19 mouse cellular contexts compared by ENCODE assay signal in genomic region chr5:112040678-112041077, GRCm38 (mm10).
A peak's percentile ranks its signal among the peaks of the same experiment; 100 is the strongest.
DNase-seq lines count a peak whose midpoint lies in the region; ATAC-seq lines count a peak whose summit lies in the region.
"Had no signal": no experiment of that assay in that cellular context is flagged by ENCODE, and none has a peak within 500 bp of the region (broad histone marks: within the 10 kb centered on the region; RNA-seq: fewer than 3 reads in every experiment).

No protein-coding gene starts in this region.

- no peak for DNase-seq in frontal cortex, adult 2 months (ENCODE audit: extremely low spot score in 1 of 2, low spot score in 1 of 2)
- no peak for DNase-seq in midbrain, embryonic 11.5 days (ENCODE audit: low spot score, missing footprints)
- DNase-seq in spleen, adult 12 weeks (ENCODE audit: low spot score) = no peak
- no peak for DNase-seq in kidney, postnatal 4 days
- DNase-seq: adrenal gland, adult 8-10 months; cerebellum, adult 9-11 months; gastrocnemius, postnatal 36 days; heart, postnatal 4 days; kidney, adult 9 months had no signal

- H3K9ac ChIP-seq in midbrain, embryonic 13.5 days (replicated peaks) = no peak overlapping the region
- H3K9ac ChIP-seq in midbrain, embryonic 11.5 days (ENCODE audit: low read length) = no peak overlapping the region
- peak overlapping the region; percentile 3; the same call in 1 of the 2 replicates for H3K9ac ChIP-seq in forebrain, embryonic 13.5 days
- H3K9ac ChIP-seq in midbrain, embryonic 16.5 days (ENCODE audit: low read depth, low read length) = no peak overlapping the region
- H3K9ac ChIP-seq: embryonic facial prominence, embryonic 12.5 days; heart, embryonic 15.5 days; intestine, embryonic 15.5 days; limb, embryonic 15.5 days; liver, embryonic 15.5 days had no signal

- H3K9me3 ChIP-seq in midbrain, embryonic 13.5 days = no peaks in the 10 kb centered on the region
- H3K9me3 ChIP-seq in midbrain, embryonic 11.5 days (ENCODE audit: control insufficient read depth, low read length) = no peaks in the 10 kb centered on the region
- no peaks in the 10 kb centered on the region for H3K9me3 ChIP-seq in forebrain, embryonic 13.5 days (replicated peaks)
- H3K9me3 ChIP-seq in midbrain, embryonic 16.5 days (replicated peaks; ENCODE audit: control insufficient read depth, low read length, poor library complexity, severe bottlenecking) = no peaks in the 10 kb centered on the region
- H3K9me3 ChIP-seq: embryonic facial prominence, embryonic 12.5 days; heart, embryonic 15.5 days; intestine, embryonic 15.5 days; limb, embryonic 15.5 days; liver, embryonic 15.5 days had no signal

- no peak overlapping the region for H3K4me2 ChIP-seq in midbrain, embryonic 13.5 days (replicated peaks)
- no peak overlapping the region for H3K4me2 ChIP-seq in midbrain, embryonic 11.5 days
- H3K4me2 ChIP-seq in forebrain, embryonic 13.5 days = peak overlapping the region; percentile 30; the same call in 1 of the 2 replicates
- H3K4me2 ChIP-seq in midbrain, embryonic 16.5 days (ENCODE audit: low read length) = no peak overlapping the region
- H3K4me2 ChIP-seq: embryonic facial prominence, embryonic 12.5 days; heart, embryonic 15.5 days; intestine, embryonic 15.5 days; limb, embryonic 15.5 days; liver, embryonic 15.5 days had no signal

- H3K4me3 ChIP-seq in midbrain, embryonic 13.5 days (replicated peaks) = no peak overlapping the region
- H3K4me3 ChIP-seq in midbrain, embryonic 11.5 days (ENCODE audit: low read depth, low read length) = no peak overlapping the region
- no peak overlapping the region for H3K4me3 ChIP-seq in forebrain, embryonic 13.5 days
- H3K4me3 ChIP-seq in midbrain, embryonic 16.5 days (ENCODE audit: low read depth, low read length) = no peak overlapping the region
- H3K4me3 ChIP-seq: embryonic facial prominence, embryonic 12.5 days; heart, embryonic 15.5 days; intestine, embryonic 15.5 days; limb, embryonic 15.5 days; liver, embryonic 15.5 days had no signal

- H3K27me3 ChIP-seq in midbrain, embryonic 13.5 days = 0 out of 2 replicates have a peak, but pooled peaks cover under 1% of the 10 kb centered on the region
- no peaks in the 10 kb centered on the region for H3K27me3 ChIP-seq in midbrain, embryonic 11.5 days (ENCODE audit: control insufficient read depth, insufficient read depth, low read length)
- no peaks in the 10 kb centered on the region for H3K27me3 ChIP-seq in forebrain, embryonic 13.5 days
- H3K27me3 ChIP-seq in midbrain, embryonic 16.5 days (ENCODE audit: control insufficient read depth, insufficient read depth, low read depth, low read length) = no peaks in the 10 kb centered on the region
- H3K27me3 ChIP-seq: embryonic facial prominence, embryonic 12.5 days; intestine, embryonic 15.5 days; liver, embryonic 15.5 days had no signal

- WGBS in midbrain, embryonic 13.5 days = 55% methylated on average over 1 of the region's 1 CpGs
- WGBS in midbrain, embryonic 11.5 days = 59% methylated on average over 1 of the region's 1 CpGs
- WGBS in forebrain, embryonic 13.5 days = 50% methylated on average over 1 of the region's 1 CpGs
- WGBS in midbrain, embryonic 16.5 days = 52% methylated on average over 1 of the region's 1 CpGs

- H3K36me3 ChIP-seq in midbrain, embryonic 13.5 days = no peaks in the 10 kb centered on the region
- H3K36me3 ChIP-seq in midbrain, embryonic 11.5 days (ENCODE audit: control insufficient read depth, insufficient read depth, low read length) = no peaks in the 10 kb centered on the region
- no peaks in the 10 kb centered on the region for H3K36me3 ChIP-seq in forebrain, embryonic 13.5 days (ENCODE audit: poor library complexity, severe bottlenecking)
- H3K36me3 ChIP-seq in midbrain, embryonic 16.5 days (ENCODE audit: control insufficient read depth, insufficient read depth, low read length) = no peaks in the 10 kb centered on the region
- H3K36me3 ChIP-seq: embryonic facial prominence, embryonic 12.5 days; heart, embryonic 15.5 days; intestine, embryonic 15.5 days; limb, embryonic 15.5 days; liver, embryonic 15.5 days had no signal

- peak overlapping the region; percentile 73 for H3K27ac ChIP-seq in midbrain, embryonic 13.5 days
- H3K27ac ChIP-seq in midbrain, embryonic 11.5 days (ENCODE audit: low read depth, low read length) = no peak overlapping the region
- peak overlapping the region; percentile 86 for H3K27ac ChIP-seq in forebrain, embryonic 13.5 days
- H3K27ac ChIP-seq in midbrain, embryonic 16.5 days (ENCODE audit: low read length) = peak overlapping the region; percentile 19; the same call in 1 of the 2 replicates
- H3K27ac ChIP-seq: embryonic facial prominence, embryonic 12.5 days; heart, embryonic 15.5 days; intestine, embryonic 15.5 days; limb, embryonic 15.5 days; liver, embryonic 15.5 days; macrophage had no signal

- peak; percentile 51; the same call in 1 of the 2 replicates for ATAC-seq in frontal cortex, adult (ENCODE audit: low TSS enrichment)
- no peak for ATAC-seq in midbrain, embryonic 13.5 days
- ATAC-seq in midbrain, embryonic 11.5 days (ENCODE audit: low FRiP score) = no peak
- 0 out of 2 replicates have a peak, but pooled peaks have one; percentile 22 for ATAC-seq in forebrain, embryonic 13.5 days
- ATAC-seq in midbrain, embryonic 16.5 days = no peak
- ATAC-seq: intestine, embryonic 15.5 days had no signal

- peaks cover 53% of the 10 kb centered on the region for H3K4me1 ChIP-seq in midbrain, embryonic 13.5 days (replicated peaks)
- H3K4me1 ChIP-seq in midbrain, embryonic 11.5 days (ENCODE audit: control insufficient read depth, insufficient read depth, low read length) = peaks cover 6% of the 10 kb centered on the region; the same call in 1 of the 2 replicates
- H3K4me1 ChIP-seq in forebrain, embryonic 13.5 days = peaks cover 56% of the 10 kb centered on the region
- H3K4me1 ChIP-seq in midbrain, embryonic 16.5 days (ENCODE audit: control insufficient read depth, insufficient read depth, low read length) = peaks cover 15% of the 10 kb centered on the region
- H3K4me1 ChIP-seq: embryonic facial prominence, embryonic 12.5 days; heart, embryonic 15.5 days; limb, embryonic 15.5 days; liver, embryonic 15.5 days had no signal

Comparison
In these comparisons a context has a peak if more than half of its experiments do, and no peak if none do; other contexts are left out.
1. ATAC-seq: peak in frontal cortex, adult (single experiment) and forebrain, embryonic 13.5 days (single experiment); none in midbrain, embryonic 13.5 days (single experiment), midbrain, embryonic 11.5 days (single experiment) and midbrain, embryonic 16.5 days (single experiment).